In genomic region chr8:104393767-104394166, GRCm38 (mm10) we compare ENCODE assay signal across 10 mouse cellular contexts. TPM values are rescaled to one million over a fixed set of nuclear protein-coding genes. Genes with fewer than 3 reads are reported as not detected.
DNase-seq lines count a peak whose midpoint lies in the region; ATAC-seq and TF ChIP-seq lines count a peak whose summit lies in the region.
"Had no signal": no experiment of that assay in that cellular context is flagged by ENCODE, and none has a peak within 500 bp of the region (broad histone marks: within the 10 kb centered on the region; RNA-seq: fewer than 3 reads in every experiment).

No protein-coding gene starts in this region.

- peaks cover 24% of the 10 kb centered on the region for H3K4me1 ChIP-seq in kidney, embryonic 15.5 days
- peaks cover 9% of the 10 kb centered on the region; the same call in 1 of the 2 replicates for H3K4me1 ChIP-seq in kidney, adult 2 months (ENCODE audit: control insufficient read depth, insufficient read depth, low read length)
- H3K4me1 ChIP-seq in forebrain, embryonic 11.5 days (replicated peaks; ENCODE audit: control insufficient read depth, insufficient read depth, low read length) = peaks cover 9% of the 10 kb centered on the region
- peaks cover 18% of the 10 kb centered on the region for H3K4me1 ChIP-seq in liver, embryonic 15.5 days (replicated peaks)
- peaks cover 13% of the 10 kb centered on the region; the same call in 1 of the 2 replicates for H3K4me1 ChIP-seq in neural tube, embryonic 14.5 days (ENCODE audit: control insufficient read depth, insufficient read depth, low read length)

- no peaks in the 10 kb centered on the region for H3K27me3 ChIP-seq in kidney, embryonic 15.5 days
- no peaks in the 10 kb centered on the region for H3K27me3 ChIP-seq in kidney, adult 2 months (replicated peaks; ENCODE audit: control insufficient read depth, insufficient read depth, low read length)
- no peaks in the 10 kb centered on the region for H3K27me3 ChIP-seq in forebrain, embryonic 11.5 days (ENCODE audit: control insufficient read depth, insufficient read depth, low read length)
- peaks cover 39% of the 10 kb centered on the region for H3K27me3 ChIP-seq in liver, embryonic 15.5 days
- H3K27me3 ChIP-seq in neural tube, embryonic 14.5 days (ENCODE audit: control insufficient read depth, insufficient read depth, low read length) = no peaks in the 10 kb centered on the region

- TF ChIP-seq POLR2A in kidney, adult 2 months (IDR thresholded peaks at IDR 0.05; ENCODE audit: low read depth, low read length) = no peak

- WGBS in kidney, embryonic 15.5 days = 79% methylated on average over 6 of the region's 6 CpGs
- WGBS in kidney, adult 2 months = 65% methylated on average over 6 of the region's 6 CpGs
- 88% methylated on average over 6 of the region's 6 CpGs for WGBS in forebrain, embryonic 11.5 days
- WGBS in liver, embryonic 15.5 days (ENCODE audit: insufficient replicate concordance) = 73% methylated on average over 6 of the region's 6 CpGs
- 89% methylated on average over 6 of the region's 6 CpGs for WGBS in neural tube, embryonic 14.5 days

- no peak for ATAC-seq in kidney, embryonic 15.5 days (replicated peaks; ENCODE audit: low FRiP score)
- ATAC-seq in forebrain, embryonic 11.5 days (replicated peaks; ENCODE audit: low FRiP score) = no peak
- ATAC-seq in liver, embryonic 15.5 days (ENCODE audit: insufficient read depth) = no peak
- no peak for ATAC-seq in neural tube, embryonic 14.5 days (ENCODE audit: low read depth)

- H3K9ac ChIP-seq in kidney, embryonic 15.5 days = no peak overlapping the region; the same call in 1 of the 2 replicates
- no peak overlapping the region for H3K9ac ChIP-seq in forebrain, embryonic 11.5 days (ENCODE audit: low read length)
- H3K9ac ChIP-seq in liver, embryonic 15.5 days = no peak overlapping the region
- no peak overlapping the region for H3K9ac ChIP-seq in neural tube, embryonic 14.5 days (replicated peaks; ENCODE audit: low read depth, low read length)

- H3K9me3 ChIP-seq in kidney, embryonic 15.5 days (replicated peaks) = no peaks in the 10 kb centered on the region; the same call in 1 of the 2 replicates
- no peaks in the 10 kb centered on the region for H3K9me3 ChIP-seq in forebrain, embryonic 11.5 days (ENCODE audit: control insufficient read depth, low read length)
- H3K9me3 ChIP-seq in liver, embryonic 15.5 days (replicated peaks) = no peaks in the 10 kb centered on the region
- no peaks in the 10 kb centered on the region for H3K9me3 ChIP-seq in neural tube, embryonic 14.5 days (ENCODE audit: control insufficient read depth, low read length)

- 0 out of 2 replicates have a peak overlapping the region, but pooled peaks have one; percentile 89 for H3K27ac ChIP-seq in kidney, embryonic 15.5 days
- no peak overlapping the region for H3K27ac ChIP-seq in kidney, adult 2 months (ENCODE audit: insufficient read depth, low read depth, low read length)
- no peak overlapping the region for H3K27ac ChIP-seq in forebrain, embryonic 11.5 days (ENCODE audit: low read depth, low read length)
- no peak overlapping the region for H3K27ac ChIP-seq in liver, embryonic 15.5 days (replicated peaks)
- no peak overlapping the region for H3K27ac ChIP-seq in neural tube, embryonic 14.5 days (ENCODE audit: low read depth, low read length)
- H3K27ac ChIP-seq: macrophage had no signal

- no peaks in the 10 kb centered on the region for H3K36me3 ChIP-seq in kidney, embryonic 15.5 days
- no peaks in the 10 kb centered on the region for H3K36me3 ChIP-seq in kidney, adult 2 months (ENCODE audit: control insufficient read depth, insufficient read depth, low read length)
- H3K36me3 ChIP-seq in forebrain, embryonic 11.5 days (ENCODE audit: control insufficient read depth, insufficient read depth, low read length) = no peaks in the 10 kb centered on the region
- H3K36me3 ChIP-seq in liver, embryonic 15.5 days (replicated peaks) = no peaks in the 10 kb centered on the region
- H3K36me3 ChIP-seq in neural tube, embryonic 14.5 days (ENCODE audit: control insufficient read depth, insufficient read depth, low read length) = no peaks in the 10 kb centered on the region

- no peak for TF ChIP-seq CTCF in kidney, adult 2 months (conservative IDR thresholded peaks at IDR 0.05; ENCODE audit: insufficient read depth, insufficient read length, low read depth, low read length)

- peak overlapping the region; percentile 79 for H3K4me2 ChIP-seq in kidney, embryonic 15.5 days
- H3K4me2 ChIP-seq in forebrain, embryonic 11.5 days (ENCODE audit: low read depth, low read length, severe bottlenecking) = peak overlapping the region; percentile 97; the same call in 1 of the 2 replicates
- H3K4me2 ChIP-seq in liver, embryonic 15.5 days = 0 out of 2 replicates have a peak overlapping the region, but pooled peaks have one; percentile 90
- H3K4me2 ChIP-seq in neural tube, embryonic 14.5 days (ENCODE audit: low read depth, low read length) = peak overlapping the region; percentile 89

- no peak for DNase-seq in kidney, adult 2 months
- no peak for DNase-seq in forebrain, embryonic 11.5 days (ENCODE audit: low spot score)
- DNase-seq in c-Kit-positive CD71-positive TER-119-positive erythroid progenitor cells, embryonic 14.5 days (ENCODE audit: low spot score) = no peak
- no peak for DNase-seq in cerebellum, adult 8-10 months
- DNase-seq in testis, postnatal 14 days (ENCODE audit: low spot score) = no peak
- DNase-seq: adrenal gland, postnatal 10 days had no signal

- H3K4me3 ChIP-seq in kidney, embryonic 15.5 days (replicated peaks) = peak overlapping the region; percentile 86
- no peak overlapping the region for H3K4me3 ChIP-seq in kidney, adult 2 months (ENCODE audit: insufficient read depth, low read depth, low read length)
- H3K4me3 ChIP-seq in forebrain, embryonic 11.5 days (ENCODE audit: low read depth, low read length) = no peak overlapping the region
- H3K4me3 ChIP-seq in liver, embryonic 15.5 days (replicated peaks) = no peak overlapping the region
- H3K4me3 ChIP-seq in neural tube, embryonic 14.5 days (ENCODE audit: low read depth, low read length) = no peak overlapping the region

RNA-seq across cellular contexts. Expression of gene Cmtm4, which starts 1.8 kb away (rescaled TPM):
- 3.9 and 4.1 TPM in 2 replicates for polyA plus RNA-seq in kidney, embryonic 15.5 days (2015; fragmentation: Nextera tagmentation; extraction: Ambion mirVana)
- polyA plus RNA-seq in kidney, adult 2 months (2012; rRNA removed) = 31.4 and 32.4 TPM in 2 replicates
- polyA plus RNA-seq in forebrain, embryonic 11.5 days (2014; fragmentation: Nextera tagmentation; extraction: Ambion mirVana) = 3.3 and 3.6 TPM in 2 replicates
- 0.38 and 0.64 TPM in 2 replicates for polyA plus RNA-seq in liver, embryonic 15.5 days (2015; fragmentation: Nextera tagmentation; extraction: Ambion mirVana)
- polyA plus RNA-seq in neural tube, embryonic 14.5 days (2014; fragmentation: Nextera tagmentation; extraction: Ambion mirVana) = 2.9 and 3.9 TPM in 2 replicates

RNA-seq across cellular contexts. Expression of gene Dync1li2, which starts 49.1 kb away (rescaled TPM):
- 59.5 and 62.6 TPM in 2 replicates for polyA plus RNA-seq in kidney, embryonic 15.5 days (2015; fragmentation: Nextera tagmentation; extraction: Ambion mirVana)
- 14.7 and 20.3 TPM in 2 replicates for polyA plus RNA-seq in kidney, adult 2 months (2012; rRNA removed)
- 101 and 105 TPM in 2 replicates for polyA plus RNA-seq in forebrain, embryonic 11.5 days (2014; fragmentation: Nextera tagmentation; extraction: Ambion mirVana)
- polyA plus RNA-seq in liver, embryonic 15.5 days (2015; fragmentation: Nextera tagmentation; extraction: Ambion mirVana) = 10.5 and 11.5 TPM in 2 replicates
- polyA plus RNA-seq in neural tube, embryonic 14.5 days (2014; fragmentation: Nextera tagmentation; extraction: Ambion mirVana) = 84.9 and 113 TPM in 2 replicates

RNA-seq across cellular contexts. Expression of gene Cmtm3, which starts 54.6 kb away (rescaled TPM):
- polyA plus RNA-seq in kidney, embryonic 15.5 days (2015; fragmentation: Nextera tagmentation; extraction: Ambion mirVana) = 152 and 174 TPM in 2 replicates
- polyA plus RNA-seq in kidney, adult 2 months (2012; rRNA removed) = 53.3 and 60.4 TPM in 2 replicates
- polyA plus RNA-seq in forebrain, embryonic 11.5 days (2014; fragmentation: Nextera tagmentation; extraction: Ambion mirVana) = 66.8 and 70.9 TPM in 2 replicates
- polyA plus RNA-seq in liver, embryonic 15.5 days (2015; fragmentation: Nextera tagmentation; extraction: Ambion mirVana) = 17.6 and 18.5 TPM in 2 replicates
- polyA plus RNA-seq in neural tube, embryonic 14.5 days (2014; fragmentation: Nextera tagmentation; extraction: Ambion mirVana) = 23.4 and 42.9 TPM in 2 replicates
